Mouse (Mus musculus): ENCODE data around the gene Foxp1.
A peak's percentile ranks its signal among the peaks of the same experiment; 100 is the strongest.

Gene Foxp1

DNA sequence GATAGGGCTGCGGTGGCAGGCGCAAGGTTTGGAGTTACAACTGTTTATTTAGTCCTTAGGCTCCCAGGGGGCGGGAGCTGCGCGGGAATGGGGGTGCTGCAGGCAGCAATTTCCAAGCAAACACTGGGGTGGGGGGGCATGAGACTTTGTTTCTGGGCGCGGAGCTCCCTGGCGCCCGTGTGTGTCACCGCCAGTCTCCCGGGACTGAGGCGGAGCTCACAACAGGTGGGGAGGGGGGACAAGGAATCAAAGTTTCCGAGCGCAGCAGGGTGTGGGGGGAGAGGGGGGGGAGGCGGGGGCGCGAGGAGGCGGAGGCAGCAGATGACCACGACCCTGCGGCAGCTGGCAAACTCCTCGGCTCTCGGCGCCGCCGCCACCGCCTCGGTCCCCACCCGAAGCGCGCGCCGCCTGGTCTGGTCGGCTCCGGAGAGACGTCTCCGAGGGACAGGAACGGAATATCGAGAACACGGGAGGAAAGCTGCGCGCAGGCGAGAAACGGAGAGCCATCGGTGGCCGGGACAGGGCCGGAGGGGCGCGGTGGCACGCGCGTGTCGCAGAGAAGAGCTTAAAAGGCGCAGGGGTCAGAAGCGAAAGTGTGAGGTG is 1.4 kb downstream of the Foxp1 start:
- DNase-seq (ENCODE audit: low read depth, low spot score), result peak; percentile 62

DNA sequence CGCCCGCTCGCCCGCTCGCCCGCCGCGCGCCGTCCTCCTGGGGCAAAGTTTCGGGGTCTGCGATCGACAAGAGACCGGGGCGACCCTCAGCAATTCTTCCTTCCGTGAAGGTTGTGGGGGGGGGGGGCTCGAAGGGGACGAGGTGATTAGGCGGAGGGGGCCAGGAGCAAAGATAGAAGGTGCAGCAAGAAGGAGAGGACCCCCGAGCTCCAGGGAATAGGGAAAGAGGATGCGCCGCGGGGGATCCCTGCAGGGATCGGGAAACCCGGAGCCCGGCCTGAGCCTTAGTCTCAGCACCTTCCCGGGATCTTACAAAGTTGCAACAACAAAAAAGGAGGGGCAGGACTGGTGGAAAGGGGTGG is 1.9 kb downstream of the Foxp1 start:
- no peak for DNase-seq (ENCODE audit: low read depth, low spot score)

DNA sequence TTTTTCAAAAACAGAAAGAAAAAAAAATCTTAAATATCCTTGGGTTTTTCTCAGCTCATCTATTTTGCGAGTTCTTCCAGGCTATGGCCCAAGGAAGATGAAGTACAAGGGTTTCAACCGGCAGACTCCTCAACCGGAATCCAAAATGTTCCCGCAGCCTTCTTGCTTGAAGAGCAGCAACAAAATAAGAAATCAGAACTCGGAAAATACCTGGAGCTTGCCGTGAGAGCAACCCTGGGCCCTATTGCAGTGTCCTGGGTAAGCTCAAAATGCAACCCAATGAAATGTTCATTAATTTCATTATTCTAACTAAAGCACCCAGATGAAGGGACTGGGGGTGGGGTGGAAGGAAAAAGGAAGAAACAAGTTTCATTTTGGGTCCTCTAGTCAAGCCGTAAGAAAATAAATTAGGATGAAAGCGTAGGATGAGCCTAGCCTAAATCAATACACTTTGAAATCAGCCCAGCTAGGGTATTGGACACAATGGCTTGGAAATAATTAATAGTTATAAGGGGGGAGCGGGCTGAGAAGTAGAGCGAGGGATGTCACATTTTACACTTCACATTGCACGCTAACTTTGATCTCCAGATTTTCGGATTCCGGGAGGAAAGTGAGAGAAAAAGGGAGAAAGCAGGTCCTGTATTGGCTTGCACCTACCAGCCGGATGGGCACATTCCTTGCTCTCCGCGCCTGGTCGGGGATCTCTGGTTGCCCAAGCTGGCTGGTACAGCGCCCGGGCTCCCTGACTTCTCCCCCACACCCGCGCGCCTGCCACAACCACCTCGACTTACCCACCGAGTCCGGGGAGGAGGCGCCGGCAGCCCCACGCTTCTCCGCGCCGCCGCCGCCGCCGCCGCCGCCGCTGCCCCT is 2.5 kb downstream of the Foxp1 start:
- no peak for DNase-seq (ENCODE audit: low read depth, low spot score)

DNA sequence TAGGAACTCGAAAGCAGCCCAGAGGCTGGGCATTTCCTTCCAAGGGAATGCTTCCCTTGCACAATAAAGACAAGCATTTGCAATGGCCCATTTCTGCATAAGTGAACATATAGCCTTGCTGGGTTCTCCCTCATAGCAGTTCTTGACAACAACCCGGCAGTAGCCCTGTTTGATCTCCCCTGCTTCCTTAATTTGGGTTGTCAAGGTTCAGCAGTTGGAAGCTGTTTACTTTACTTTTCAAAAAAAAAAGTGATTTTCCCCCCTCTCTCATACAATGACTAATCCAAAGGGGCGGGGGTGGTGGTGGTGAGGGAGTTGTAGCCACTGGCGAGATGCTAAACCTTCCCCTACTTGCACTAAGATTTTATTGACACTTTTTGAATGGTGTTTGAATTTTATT is 3.5 kb downstream of the Foxp1 start:
- DNase-seq (ENCODE audit: low read depth, low spot score), result no peak

DNA sequence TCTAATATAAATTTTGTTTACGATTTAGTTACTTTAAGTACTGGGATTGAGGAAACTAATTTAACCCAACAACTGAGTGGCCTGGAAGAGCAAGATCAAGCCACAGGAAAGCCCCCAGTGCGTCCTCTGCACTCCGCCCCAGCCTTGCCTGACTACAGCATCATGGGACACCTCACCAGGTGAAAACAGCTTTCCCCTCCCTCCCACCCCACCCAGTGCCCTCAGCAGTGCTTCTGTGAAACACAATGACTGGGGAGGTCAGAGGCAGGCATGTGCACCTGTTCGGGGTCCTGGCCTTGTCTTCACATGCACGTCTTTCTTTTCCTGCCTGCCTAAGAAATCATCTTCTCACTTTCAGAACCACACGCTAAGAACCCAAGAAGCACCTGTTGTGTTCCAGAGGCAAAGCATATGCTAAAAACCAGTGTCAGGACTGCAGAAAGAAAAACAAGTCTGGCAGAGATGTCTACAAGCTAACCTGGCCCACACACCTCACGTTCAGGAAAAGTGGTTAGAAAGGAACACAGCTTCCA is 6.8 kb downstream of the Foxp1 start:
- no peak for DNase-seq (ENCODE audit: low read depth, low spot score)

DNA sequence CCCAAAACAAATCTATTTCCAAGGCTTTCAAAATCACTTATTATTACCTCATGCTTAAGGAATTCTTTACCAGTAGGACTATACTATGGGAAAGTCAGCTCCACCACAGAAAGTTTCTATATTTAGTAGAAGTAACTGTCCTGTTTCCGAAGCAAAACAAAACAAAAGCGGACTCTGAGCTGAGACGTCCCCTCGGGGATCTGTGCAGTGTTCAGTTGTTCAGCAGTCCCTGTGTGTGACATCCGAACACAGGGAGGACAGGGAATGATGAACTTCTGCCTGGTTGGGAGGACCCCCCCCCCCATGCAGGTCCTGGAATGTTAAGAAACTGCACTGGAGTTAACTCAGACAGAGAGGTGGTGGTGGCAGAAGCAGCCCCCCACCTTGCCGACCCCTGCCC is 10.7 kb downstream of the Foxp1 start:
- DNase-seq (ENCODE audit: low read depth, low spot score), result no peak

DNA sequence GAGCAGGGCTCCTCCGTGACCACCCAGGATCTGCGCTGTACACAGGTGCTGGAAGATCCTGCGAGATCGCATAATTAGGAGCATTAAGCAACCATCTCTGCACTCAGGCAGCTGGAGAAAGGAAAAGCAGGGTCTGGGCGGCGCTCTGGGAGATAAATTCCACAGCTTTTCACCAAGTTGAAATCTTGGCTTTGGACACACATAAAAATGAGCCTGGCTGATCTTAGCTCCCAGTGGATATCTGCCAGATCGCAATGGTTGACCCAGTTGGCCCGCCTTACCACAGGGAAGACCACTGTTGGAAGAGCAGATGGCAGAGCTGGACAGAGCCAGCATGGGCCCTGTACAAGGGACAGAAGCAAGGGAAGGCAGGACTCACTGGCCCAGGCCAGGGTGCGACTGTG is 13.3 kb downstream of the Foxp1 start:
- DNase-seq (ENCODE audit: low read depth, low spot score), result no peak

DNA sequence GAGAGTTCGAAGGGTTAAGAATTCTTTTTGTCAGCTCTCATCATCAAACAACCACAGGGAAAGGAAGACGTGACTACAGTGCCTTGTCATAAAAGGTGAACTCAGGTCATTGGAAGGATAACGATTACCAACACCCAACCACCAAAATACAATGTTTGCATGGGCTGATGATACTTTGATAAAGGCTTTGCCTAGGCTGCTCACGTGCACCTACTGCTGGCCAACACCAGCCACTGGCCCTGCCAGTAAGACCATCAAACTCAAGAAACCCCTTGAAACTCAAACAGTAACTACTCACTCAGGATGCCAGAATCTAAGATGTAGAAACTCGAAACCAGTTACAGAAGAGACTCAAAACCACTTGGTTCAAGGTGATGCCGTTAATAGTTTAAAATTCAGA is 15.7 kb downstream of the Foxp1 start:
- DNase-seq (ENCODE audit: low read depth, low spot score), result no peak

DNA sequence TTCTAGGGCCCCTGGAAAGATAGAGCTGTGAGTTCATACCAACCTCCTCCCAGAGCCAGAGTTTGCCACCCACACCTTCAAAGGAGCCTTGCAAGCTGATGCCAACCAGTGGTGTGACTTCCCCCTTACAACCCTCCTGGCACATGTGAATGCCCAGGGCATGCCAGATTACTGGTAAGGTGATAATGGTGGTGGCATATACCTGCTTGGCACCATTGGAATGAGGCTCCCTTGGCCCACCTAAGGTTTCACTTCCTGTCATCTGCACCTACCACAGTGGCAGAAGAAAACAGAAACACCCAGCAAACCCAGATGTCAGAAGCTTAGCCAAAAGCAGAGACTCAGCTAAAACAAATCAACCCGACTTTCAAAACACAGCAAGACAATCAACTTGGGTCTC is 18.8 kb downstream of the Foxp1 start:
- no peak for DNase-seq (ENCODE audit: low read depth, low spot score)

DNA sequence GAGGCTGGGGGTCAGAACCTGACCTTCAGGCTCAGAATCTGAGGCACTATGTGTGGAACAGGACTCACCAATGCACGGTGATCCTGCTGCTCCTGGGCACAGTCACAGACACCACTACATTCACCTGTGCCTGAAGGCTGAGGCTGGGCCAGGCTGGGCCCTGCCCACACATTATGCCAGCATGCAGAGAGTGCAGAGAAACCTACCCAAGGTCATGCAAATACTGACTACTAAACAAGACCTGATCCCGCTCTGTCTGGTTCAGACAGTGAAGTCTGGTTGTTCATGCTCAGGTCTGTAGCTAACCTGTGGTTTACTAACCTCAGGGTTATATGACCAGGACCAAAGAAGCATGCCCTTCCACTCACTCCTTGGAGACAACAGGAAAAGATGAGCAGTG is 19.8 kb downstream of the Foxp1 start:
- DNase-seq (ENCODE audit: low read depth, low spot score), result no peak

DNA sequence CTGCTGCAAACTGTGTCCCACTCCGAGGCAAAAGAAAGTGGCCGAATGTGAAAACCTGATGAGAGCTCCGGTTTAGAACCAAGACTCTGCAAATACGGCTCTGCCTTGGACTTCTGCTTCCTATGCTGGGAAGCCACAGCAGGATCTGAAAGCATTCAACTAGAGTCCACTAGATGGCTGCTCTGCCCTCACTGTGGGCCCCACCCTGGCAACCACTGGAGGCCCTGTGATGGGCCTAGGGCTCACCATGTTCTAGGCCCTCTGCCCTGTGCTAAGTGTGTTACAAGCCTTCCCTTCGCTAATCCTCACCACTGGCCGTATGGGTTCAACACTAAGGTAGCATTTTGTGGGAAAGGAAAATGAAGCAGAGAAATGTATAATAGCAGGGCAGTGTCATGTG is 20.2 kb downstream of the Foxp1 start:
- no peak for DNase-seq (ENCODE audit: low read depth, low spot score)

DNA sequence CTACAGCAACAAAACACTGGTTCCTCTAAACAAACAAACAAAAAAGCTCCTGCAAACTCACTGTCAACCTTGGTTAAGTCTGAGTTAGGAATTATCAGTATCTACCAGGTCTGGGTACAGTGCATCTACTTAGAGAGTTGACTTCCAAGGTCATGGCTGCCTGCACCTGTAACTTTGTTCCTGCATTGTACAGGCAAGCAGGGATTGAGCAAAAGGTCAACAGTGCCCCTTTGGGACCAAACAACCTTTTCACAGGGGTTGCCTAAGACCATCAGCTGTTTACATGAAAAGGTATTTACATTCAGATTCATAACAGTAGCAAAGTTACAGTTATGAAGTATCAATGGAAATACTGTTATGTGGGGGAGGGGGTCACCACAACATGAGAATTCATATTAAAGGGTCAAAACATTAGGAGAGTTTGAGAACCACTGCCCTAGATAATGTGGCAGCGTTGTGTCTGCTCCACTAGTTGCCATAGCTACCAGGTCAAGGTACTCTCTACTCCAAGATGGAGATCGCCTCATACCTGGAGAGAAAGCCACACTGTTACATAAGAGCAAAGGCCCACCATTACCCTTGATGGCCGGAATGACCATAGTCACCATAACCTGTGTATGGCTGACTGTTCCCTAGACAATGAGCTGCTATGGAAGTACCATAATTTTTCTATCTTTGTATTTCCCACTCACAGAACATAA is 21.8 kb downstream of the Foxp1 start:
- no peak for DNase-seq (ENCODE audit: low read depth, low spot score)

DNA sequence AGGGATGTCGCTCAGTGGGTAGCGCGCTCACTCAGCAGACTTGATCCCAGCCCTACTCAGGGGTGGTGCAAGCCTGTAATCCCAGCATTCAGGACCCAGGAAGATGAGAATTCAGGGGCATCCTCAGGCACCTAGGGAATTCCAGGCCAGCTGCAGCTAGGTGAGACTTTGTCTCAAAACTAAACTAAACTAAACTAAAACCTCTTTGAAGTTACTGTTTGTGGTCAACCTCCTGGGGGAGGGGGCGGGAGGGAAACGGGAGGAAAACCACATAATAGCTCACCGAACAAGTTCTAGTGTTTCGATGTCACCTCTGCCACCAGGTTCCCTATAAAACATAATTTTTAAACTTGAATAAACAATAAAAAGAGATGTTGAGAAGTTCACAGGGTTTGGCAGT is 24.4 kb downstream of the Foxp1 start:
- no peak for DNase-seq (ENCODE audit: low read depth, low spot score)

DNA sequence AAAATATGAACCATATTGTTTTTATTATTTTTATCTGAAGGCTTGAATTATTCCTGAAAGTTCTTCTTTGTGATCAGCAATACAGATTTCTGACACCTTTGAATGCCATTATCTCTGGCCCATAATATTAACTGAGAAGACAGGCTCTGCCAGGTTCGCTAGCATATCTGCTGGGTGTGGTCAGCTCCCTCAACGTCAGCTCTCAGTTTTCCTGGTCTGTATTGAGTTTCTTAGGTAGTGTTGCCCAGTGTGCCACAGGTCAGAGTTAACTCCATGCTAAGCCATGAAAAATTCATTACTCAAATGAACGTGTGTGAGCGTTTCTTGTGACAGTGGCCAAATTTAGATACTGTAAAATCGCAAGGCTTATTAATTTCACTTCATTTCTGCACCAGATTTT is 26.4 kb downstream of the Foxp1 start:
- DNase-seq (ENCODE audit: low read depth, low spot score), result no peak

DNA sequence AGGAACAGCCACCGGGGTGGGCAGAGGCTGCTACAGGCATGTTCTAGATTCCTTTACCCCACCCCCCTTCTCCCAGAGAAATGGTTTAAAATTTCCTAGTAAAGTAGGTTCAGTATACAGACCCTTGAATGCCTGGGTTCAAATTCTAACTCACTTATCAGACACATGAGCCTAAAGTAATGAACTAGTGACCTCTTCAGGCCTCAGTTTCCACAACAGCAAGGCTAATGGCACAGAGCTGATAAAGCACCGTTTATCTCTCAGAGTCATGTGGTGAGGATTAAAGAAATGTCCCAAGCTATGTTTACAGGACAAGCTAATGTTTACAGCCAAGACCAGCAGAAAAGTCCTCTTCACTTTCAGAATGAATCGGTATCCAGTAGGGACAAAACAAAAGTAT is 29.6 kb downstream of the Foxp1 start:
- no peak for DNase-seq (ENCODE audit: low read depth, low spot score)

DNA sequence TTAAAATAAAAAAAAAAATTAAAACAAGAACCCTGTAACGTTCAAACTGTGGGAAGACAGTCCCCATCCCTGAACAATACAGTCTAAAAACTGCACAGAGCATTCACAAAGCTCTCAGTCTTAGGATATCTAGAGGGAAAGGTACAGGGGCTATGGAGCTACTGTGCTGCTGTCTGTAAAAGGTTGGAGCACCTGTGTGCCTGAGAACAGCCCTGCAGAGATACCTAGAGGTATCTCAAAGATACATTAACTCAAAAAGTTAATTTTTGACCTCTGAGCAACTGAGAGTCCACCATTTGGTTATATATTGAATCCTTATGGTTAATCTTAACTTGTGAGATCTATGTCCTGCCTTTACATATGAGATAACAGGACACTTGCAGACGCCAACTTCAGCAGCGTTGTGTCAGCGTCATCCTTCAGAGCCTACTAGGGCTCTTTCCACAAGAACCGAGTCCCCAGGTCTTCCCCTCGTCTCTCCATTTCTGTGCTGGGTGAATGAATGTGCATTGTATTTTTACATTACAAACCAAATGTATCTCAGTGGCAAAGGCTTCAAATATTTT is 30.5 kb downstream of the Foxp1 start:
- no peak for DNase-seq (ENCODE audit: low read depth, low spot score)

DNA sequence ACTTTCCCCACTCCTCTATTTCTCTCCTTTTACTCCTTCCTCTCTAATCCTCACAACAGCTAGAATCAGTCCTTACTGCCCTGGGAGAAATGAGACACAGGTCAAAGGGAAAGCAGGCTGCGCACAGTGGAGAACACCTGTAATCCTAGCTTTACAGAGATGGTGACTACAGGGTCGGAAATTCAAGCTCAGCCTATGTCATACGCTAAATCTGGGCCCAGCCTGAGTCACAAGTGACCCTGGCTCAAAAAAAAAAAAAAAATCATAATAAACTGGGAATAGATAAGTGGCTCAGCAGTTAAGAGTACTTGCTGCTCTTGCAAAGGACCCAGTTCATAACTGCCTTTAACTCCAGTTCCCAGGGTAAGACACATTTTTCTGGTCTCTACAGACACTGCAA is 31.4 kb downstream of the Foxp1 start:
- no peak for DNase-seq (ENCODE audit: low read depth, low spot score)

DNA sequence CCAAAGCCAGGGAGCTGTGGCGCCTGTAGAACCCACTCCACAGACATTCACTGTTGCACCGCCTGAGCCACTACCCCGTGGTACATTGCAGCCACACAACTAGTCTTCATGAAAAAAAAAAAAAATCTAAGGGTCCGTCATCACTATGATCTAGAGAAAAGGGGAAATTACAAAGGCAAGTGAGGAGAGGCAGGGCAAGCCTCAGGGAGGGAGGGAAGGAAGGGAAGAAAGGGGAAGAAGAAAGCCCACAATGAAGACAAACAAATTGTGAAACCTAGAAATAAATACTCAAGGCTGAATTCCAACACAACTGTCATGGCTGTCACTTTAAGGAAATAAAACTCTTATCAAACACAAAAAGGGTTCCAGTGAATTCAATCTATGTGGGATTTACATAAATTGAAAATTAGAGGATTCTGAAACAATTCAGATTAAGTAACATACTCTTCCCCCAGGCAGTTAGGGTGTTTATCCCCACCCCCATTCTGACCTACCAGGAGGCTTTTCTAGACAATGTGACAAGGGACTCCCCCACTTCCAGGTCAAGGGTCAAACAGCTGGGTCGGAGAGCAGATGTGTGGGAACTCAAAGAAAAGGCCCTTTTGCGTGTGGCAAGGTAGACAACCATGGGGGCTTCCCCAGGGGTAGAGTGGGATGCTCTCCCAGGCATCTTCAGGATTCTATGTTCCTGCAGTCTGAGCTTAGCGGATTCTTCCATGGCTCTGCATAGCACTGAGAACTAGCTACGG is 32.4 kb downstream of the Foxp1 start:
- DNase-seq (ENCODE audit: low read depth, low spot score), result no peak

DNA sequence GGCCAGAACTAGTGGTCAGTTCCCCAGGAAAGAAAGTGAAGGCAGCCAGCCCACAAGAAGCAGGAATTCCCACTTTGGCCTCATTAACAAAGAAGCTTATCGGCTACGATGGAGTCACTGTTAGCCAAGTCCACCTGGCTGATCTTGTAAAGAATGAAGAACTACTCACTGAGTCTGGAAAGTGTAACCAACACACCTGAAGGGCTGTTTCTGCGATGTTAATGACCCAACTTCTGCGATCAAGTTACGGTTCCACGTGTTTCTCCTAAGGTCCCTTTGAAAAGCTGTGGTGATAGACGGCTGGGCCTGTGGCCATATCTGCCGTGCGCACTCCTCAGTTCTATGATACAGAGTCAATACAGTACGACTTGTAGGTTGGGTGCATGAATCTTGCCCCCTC is 33.1 kb downstream of the Foxp1 start:
- no peak for DNase-seq (ENCODE audit: low read depth, low spot score)

DNA sequence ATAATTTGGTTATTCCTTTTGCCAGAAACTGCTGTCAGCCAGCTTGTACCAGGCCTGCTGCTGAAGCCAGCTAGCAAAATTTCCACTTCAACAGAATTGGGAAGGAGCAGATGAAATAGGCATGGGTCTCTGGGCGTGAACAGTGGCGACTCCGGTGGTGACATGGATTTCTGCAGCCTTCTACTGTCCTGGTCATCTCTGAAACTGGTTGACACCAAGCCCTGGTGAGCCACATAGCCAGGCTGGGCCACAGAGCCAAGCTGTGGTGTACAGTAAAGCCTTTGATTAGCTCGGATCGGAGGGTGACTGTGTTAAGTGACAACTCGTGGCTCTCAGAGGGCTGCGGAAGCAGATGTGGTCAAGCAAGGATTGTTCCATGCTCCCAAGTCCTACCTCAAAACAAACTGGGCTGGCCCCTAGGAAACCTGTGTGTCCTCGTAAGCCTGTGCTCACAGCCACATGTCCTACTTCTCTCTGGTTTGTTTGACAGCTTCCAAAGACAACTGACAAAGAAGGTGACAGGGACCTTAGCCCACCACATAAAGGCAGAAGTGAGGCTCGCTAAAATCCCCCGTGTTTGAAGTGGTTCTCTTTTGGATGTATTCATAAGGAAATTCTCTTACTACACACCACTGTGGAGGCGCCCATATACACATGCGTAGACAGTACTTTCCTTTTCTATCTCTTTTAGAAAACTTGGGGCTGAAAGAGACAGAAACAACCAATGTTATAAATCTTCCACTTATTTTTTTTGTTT is 36.5 kb downstream of the Foxp1 start:
- no peak for DNase-seq (ENCODE audit: low read depth, low spot score)

Data from embryo, embryonic 11.5 days (tissue).